Mouse (Mus musculus) kidney, adult 2 months (tissue): ENCODE data around the gene Fbxw10. TPM values are rescaled to one million over a fixed set of nuclear protein-coding genes. Genes with fewer than 3 reads are reported as not detected.
A peak's percentile ranks its signal among the peaks of the same experiment; 100 is the strongest.

Experiments
- DNase-seq: peaks from one replicate; pipeline ENCODE4 v3.0.0; 2021
- H3K27ac ChIP-seq: fragments of 200-500 bp; 2 replicates; pipeline ENCODE4 v1.5.1; 2012; ENCODE audit warnings: low read depth, low read length, control low read depth, inconsistent platforms; ENCODE audit not compliant: insufficient read depth
- H3K27me3 ChIP-seq: fragments of 200-500 bp; replicated peaks from 2 replicates; pipeline ENCODE4 v1.6.1; 2012; ENCODE audit warnings: mild to moderate bottlenecking, moderate library complexity, low read length, inconsistent platforms; ENCODE audit not compliant: control insufficient read depth, insufficient read depth
- H3K36me3 ChIP-seq: fragments of 200-500 bp; 2 replicates; pipeline ENCODE4 v1.6.1; 2012; ENCODE audit warnings: mild to moderate bottlenecking, moderate library complexity, low read length, inconsistent platforms; ENCODE audit not compliant: control insufficient read depth, insufficient read depth
- H3K4me1 ChIP-seq: fragments of 200-500 bp; 2 replicates; pipeline ENCODE4 v1.6.1; 2011; ENCODE audit warnings: low read length; ENCODE audit not compliant: control insufficient read depth, insufficient read depth
- H3K4me3 ChIP-seq: fragments of 200-500 bp; 2 replicates; pipeline ENCODE4 v1.5.1; 2011; ENCODE audit warnings: mild to moderate bottlenecking, low read depth, low read length, control low read depth; ENCODE audit not compliant: insufficient read depth
- CTCF ChIP-seq: fragments of 200-500 bp; conservative IDR thresholded peaks from 2 replicates; pipeline ENCODE4 v1.5.1; 2011; ENCODE audit warnings: low read depth, mild to moderate bottlenecking, control low read depth, low read length, moderate library complexity, mixed read lengths; ENCODE audit not compliant: insufficient read depth, insufficient read length
- POLR2A ChIP-seq: fragments of 200-500 bp; IDR thresholded peaks from one replicate; pipeline ENCODE4 v1.6.1; 2011; ENCODE audit warnings: low read depth, low read length, control low read depth
- WGBS: fragments of 180-500 bp; shearing (Covaris S2); methylation state at CpG from one replicate; pipeline ENCODE4 v1.1.7; 2018; 5-methylcytosine and 5-hydroxymethylcytosine counted together
- polyA plus RNA-seq: library from polyadenylated mRNA; depleted of rRNA; stranded (reverse); fragments of >200 nt; gene quantifications from 2 replicates; pipeline ENCODE4 v1.2.3, GENCODE M21; 2012

Gene Fbxw10
- polyA plus RNA-seq, 1 experiment = 0.30 TPM

- H3K27ac ChIP-seq = no peak overlapping the region
- WGBS = 53% methylated on average over 7 of the region's 7 CpGs
- no peak for TF ChIP-seq CTCF
- TF ChIP-seq POLR2A = no peak
- no peaks in the 10 kb centered on the region for H3K27me3 ChIP-seq
- no peaks in the 10 kb centered on the region for H3K36me3 ChIP-seq
- peaks cover 15% of the 10 kb centered on the region; the same call in 1 of the 2 replicates for H3K4me1 ChIP-seq
- no peak for DNase-seq
- no peak overlapping the region for H3K4me3 ChIP-seq
These were observed 22.7 kb upstream of the Fbxw10 start for GRCm38 (mm10) chr11:62824211-62824610.

GRCm38 (mm10) chr11:62825222-62826105 is 21.4 kb upstream of the Fbxw10 start:
- Histone ChIP-seq H3K4me1 (peaks cover 15% of the 10 kb centered on the region; the same call in 1 of the 2 replicates), H3K27ac (peak overlapping the region; percentile 53; the same call in 1 of the 2 replicates), H3K27me3 (no peaks in the 10 kb centered on the region), H3K4me3 (no peak overlapping the region), H3K36me3 (no peaks in the 10 kb centered on the region)
- DNase-seq = peak; percentile 31
- 47% methylated on average over 9 of the region's 9 CpGs for WGBS
- TF ChIP-seq POLR2A = no peak
- TF ChIP-seq CTCF = no peak

GRCm38 (mm10) chr11:62826106-62826733 is 20.6 kb upstream of the Fbxw10 start:
- H3K27me3 ChIP-seq = no peaks in the 10 kb centered on the region
- no peaks in the 10 kb centered on the region for H3K36me3 ChIP-seq
- peaks cover 15% of the 10 kb centered on the region; the same call in 1 of the 2 replicates for H3K4me1 ChIP-seq
- TF ChIP-seq POLR2A = no peak
- no peak for TF ChIP-seq CTCF
- H3K27ac ChIP-seq = peak overlapping the region; percentile 53; the same call in 1 of the 2 replicates
- WGBS = 15% methylated on average over 6 of the region's 6 CpGs
- no peak overlapping the region for H3K4me3 ChIP-seq
- DNase-seq = peak; percentile 89

GRCm38 (mm10) chr11:62827135-62827534 is 19.7 kb upstream of the Fbxw10 start:
- WGBS = 88% methylated on average over 4 of the region's 4 CpGs
- H3K4me3 ChIP-seq = no peak overlapping the region
- peaks cover 15% of the 10 kb centered on the region; the same call in 1 of the 2 replicates for H3K4me1 ChIP-seq
- no peaks in the 10 kb centered on the region for H3K36me3 ChIP-seq
- TF ChIP-seq POLR2A = no peak
- no peak for TF ChIP-seq CTCF
- DNase-seq = no peak
- H3K27ac ChIP-seq = 0 out of 2 replicates have a peak overlapping the region, but pooled peaks have one; percentile 7
- no peaks in the 10 kb centered on the region for H3K27me3 ChIP-seq

- Histone ChIP-seq H3K4me3 (no peak overlapping the region), H3K27me3 (no peaks in the 10 kb centered on the region), H3K27ac (0 out of 2 replicates have a peak overlapping the region, but pooled peaks have one; percentile 7), H3K36me3 (no peaks in the 10 kb centered on the region), H3K4me1 (peaks cover 15% of the 10 kb centered on the region; the same call in 1 of the 2 replicates)
- TF ChIP-seq CTCF = no peak
- TF ChIP-seq POLR2A = no peak
- no peak for DNase-seq
- 83% methylated on average over 3 of the region's 3 CpGs for WGBS
These were observed 19.0 kb upstream of the Fbxw10 start for GRCm38 (mm10) chr11:62827911-62828310.

- DNase-seq = no peak
- TF ChIP-seq CTCF (no peak), POLR2A (no peak)
- Histone ChIP-seq H3K27ac (no peak overlapping the region), H3K4me1 (peaks cover 13% of the 10 kb centered on the region; the same call in 1 of the 2 replicates), H3K4me3 (no peak overlapping the region), H3K36me3 (no peaks in the 10 kb centered on the region), H3K27me3 (no peaks in the 10 kb centered on the region)
- WGBS = 97% methylated on average over 2 of the region's 2 CpGs
These were observed 16.5 kb upstream of the Fbxw10 start for GRCm38 (mm10) chr11:62830387-62830786.

- Histone ChIP-seq H3K27ac (no peak overlapping the region), H3K4me3 (no peak overlapping the region), H3K36me3 (no peaks in the 10 kb centered on the region), H3K4me1 (peaks cover 2% of the 10 kb centered on the region; the same call in 1 of the 2 replicates), H3K27me3 (no peaks in the 10 kb centered on the region)
- TF ChIP-seq POLR2A (no peak), CTCF (no peak)
- no peak for DNase-seq
These were observed 15.0 kb upstream of the Fbxw10 start for GRCm38 (mm10) chr11:62831906-62832305.
